Mouse (Mus musculus): ENCODE measurements around the gene Pitpnc1. TPM values are rescaled to one million over a fixed set of nuclear protein-coding genes. Genes with fewer than 3 reads are reported as not detected.

Pitpnc1 gene
- polyA plus RNA-seq, 1 experiment: not detected

DNA sequence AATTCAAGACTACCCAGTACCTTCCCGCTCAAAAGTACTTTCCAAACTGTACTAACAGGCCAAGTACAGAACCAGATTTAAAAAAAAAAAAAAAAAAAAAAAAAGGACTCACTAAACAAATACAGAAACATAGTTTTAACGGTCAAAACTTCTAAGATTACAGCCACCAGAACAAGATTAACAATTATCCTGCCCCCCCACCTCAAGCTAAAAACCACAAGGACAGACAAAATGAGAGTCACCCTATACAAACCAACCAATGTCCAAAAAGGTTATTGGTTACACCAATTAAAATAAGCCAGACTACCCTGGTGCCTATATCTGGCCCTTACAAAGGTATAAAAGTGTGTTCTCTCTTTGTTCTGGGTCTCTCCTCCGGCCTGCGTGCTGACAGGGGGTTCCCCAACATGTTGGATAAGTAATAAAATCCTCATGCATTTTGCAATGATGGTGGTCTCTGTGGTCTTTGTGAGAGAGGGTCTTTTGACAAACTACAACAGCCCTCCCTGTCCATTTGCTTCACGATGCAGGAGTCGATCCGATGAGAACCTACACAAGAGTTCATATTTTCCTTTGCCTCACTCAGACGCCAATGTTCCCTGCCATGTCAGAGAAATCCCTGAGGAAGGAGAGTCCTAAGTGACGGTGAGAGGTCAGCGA lies 54.5 kb downstream of the Pitpnc1 start:
- 70% methylated on average over 10 of the region's 10 CpGs for WGBS

DNA sequence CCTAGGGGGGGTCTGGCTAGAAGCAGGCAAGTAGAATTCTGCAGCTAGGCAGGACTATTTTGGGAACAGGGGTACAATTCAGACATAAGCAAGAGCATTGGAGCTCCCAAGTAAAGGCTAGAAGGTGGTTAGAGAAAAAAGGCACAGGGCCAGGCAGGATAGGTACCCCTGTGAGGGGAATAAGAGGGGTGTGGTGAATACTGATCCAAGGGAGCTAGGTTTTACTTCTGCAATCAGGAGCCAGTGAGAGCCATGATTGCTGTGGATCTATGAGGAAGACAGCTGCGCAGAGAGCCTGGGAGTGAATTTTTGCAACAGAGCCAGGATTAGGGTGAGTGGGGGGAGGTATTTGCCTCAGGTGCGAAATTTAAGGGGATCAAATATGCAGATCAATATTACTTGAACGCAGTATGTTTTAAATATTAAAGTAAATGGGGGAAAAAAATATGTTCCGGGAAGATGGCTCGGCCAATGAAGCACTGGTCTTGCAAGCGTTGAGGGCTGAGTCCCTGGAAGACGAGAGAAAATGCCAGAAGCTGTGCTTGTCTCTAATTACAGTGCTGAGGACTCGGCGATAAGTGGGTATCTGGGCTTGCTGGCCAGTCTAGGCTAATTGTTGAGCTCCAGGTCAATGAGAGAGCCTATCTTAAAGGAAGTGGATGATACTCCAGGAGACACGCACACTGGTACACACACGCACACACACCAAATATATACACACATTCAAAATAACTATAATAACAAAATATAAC lies 55.3 kb downstream of the Pitpnc1 start:
- 52% methylated on average over 11 of the region's 11 CpGs for WGBS
- Histone ChIP-seq H3K4me1 (ENCODE audit: control insufficient read depth, insufficient read depth, low read length) (peaks cover 10% of the 10 kb centered on the region), H3K27ac (ENCODE audit: insufficient read depth, low read depth, low read length) (0 out of 2 replicates have a peak overlapping the region, but pooled peaks have one; percentile 2), H3K4me3 (ENCODE audit: insufficient read depth, low read depth, low read length) (no peak overlapping the region)
- TF ChIP-seq POLR2A (IDR thresholded peaks at IDR 0.05; ENCODE audit: insufficient read depth, low read depth, low read length): no peak
- no peak for TF ChIP-seq CTCF (IDR thresholded peaks at IDR 0.05; ENCODE audit: insufficient read depth, low read depth, low read length)

More for the DNA sequence above, 54.5 kb downstream of the Pitpnc1 start:
- Histone ChIP-seq H3K4me1 (ENCODE audit: control insufficient read depth, insufficient read depth, low read length) (peaks cover 10% of the 10 kb centered on the region), H3K4me3 (ENCODE audit: insufficient read depth, low read depth, low read length) (no peak overlapping the region), H3K27ac (ENCODE audit: insufficient read depth, low read depth, low read length) (peak overlapping the region; percentile 83)
- no peak for TF ChIP-seq CTCF (IDR thresholded peaks at IDR 0.05; ENCODE audit: insufficient read depth, low read depth, low read length)
- no peak for TF ChIP-seq POLR2A (IDR thresholded peaks at IDR 0.05; ENCODE audit: insufficient read depth, low read depth, low read length)

DNA sequence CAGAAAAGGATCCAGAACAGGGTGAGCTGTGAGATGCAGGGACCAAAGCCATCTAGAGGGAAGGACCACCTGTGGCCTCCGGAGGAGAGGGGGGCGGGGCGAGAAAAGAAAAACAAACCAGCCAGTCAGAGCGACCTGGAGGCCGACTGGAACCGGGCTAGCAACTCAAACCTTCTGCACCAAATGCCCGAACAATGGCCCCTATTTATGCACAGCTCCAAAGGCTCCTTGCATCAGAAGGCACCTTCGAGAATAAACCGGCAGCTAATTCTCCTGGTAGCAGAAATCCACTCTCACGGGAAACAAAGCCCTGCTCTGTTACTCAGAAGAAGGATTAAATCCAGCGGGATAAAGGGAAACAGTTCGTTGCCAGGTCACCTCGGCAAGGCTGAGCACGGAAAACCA lies 57.2 kb downstream of the Pitpnc1 start:
- no peak for TF ChIP-seq POLR2A (IDR thresholded peaks at IDR 0.05; ENCODE audit: insufficient read depth, low read depth, low read length)
- no peak for TF ChIP-seq CTCF (IDR thresholded peaks at IDR 0.05; ENCODE audit: insufficient read depth, low read depth, low read length)
- Histone ChIP-seq H3K27ac (ENCODE audit: insufficient read depth, low read depth, low read length) (no peak overlapping the region), H3K4me1 (ENCODE audit: control insufficient read depth, insufficient read depth, low read length) (peaks cover 10% of the 10 kb centered on the region), H3K4me3 (ENCODE audit: insufficient read depth, low read depth, low read length) (peak overlapping the region; percentile 21)
- 16% methylated on average over 14 of the region's 14 CpGs for WGBS

DNA sequence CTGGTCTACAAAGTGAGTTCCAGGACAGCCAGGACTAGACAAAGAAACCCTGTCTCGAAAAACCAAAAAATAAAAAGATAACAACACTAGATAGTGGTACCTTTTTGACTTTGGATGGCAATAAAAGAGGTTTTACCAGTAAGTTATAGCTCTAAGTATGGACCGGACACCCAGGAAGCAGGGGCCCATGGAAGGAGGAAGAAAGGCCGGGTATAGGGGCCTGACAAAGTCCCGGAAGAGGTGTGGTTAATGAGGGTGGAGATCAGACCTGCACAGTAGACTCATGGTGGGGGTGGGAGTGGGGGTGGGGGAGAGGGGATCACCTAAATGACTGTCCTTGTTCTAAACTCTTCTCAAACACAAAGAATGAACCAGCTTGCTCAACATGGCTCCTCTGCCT lies 58.4 kb downstream of the Pitpnc1 start:
- TF ChIP-seq CTCF (IDR thresholded peaks at IDR 0.05; ENCODE audit: insufficient read depth, low read depth, low read length) (no peak), POLR2A (IDR thresholded peaks at IDR 0.05; ENCODE audit: insufficient read depth, low read depth, low read length) (no peak)
- Histone ChIP-seq H3K4me3 (ENCODE audit: insufficient read depth, low read depth, low read length) (no peak overlapping the region), H3K4me1 (ENCODE audit: control insufficient read depth, insufficient read depth, low read length) (peaks cover 8% of the 10 kb centered on the region), H3K27ac (ENCODE audit: insufficient read depth, low read depth, low read length) (no peak overlapping the region)
- 92% methylated on average over 4 of the region's 4 CpGs for WGBS

DNA sequence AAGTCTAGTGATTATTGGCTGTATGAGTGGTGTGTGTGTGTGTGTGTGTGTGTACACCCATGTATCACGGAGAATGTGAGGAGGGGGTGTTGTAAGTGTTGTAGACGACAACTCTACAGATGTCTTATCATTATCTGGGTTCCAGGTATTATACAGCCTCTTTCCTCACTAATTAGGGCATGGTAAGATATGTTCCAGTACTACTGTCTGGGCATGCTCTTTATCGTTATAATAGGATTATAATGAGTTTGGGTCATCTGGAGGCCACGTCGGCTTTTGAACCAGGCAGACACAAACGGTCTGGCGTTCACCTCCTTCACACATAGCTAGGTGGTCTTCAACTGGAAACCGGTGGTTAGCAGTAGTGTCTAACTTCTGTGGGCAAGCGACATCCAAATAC lies 58.9 kb downstream of the Pitpnc1 start:
- Histone ChIP-seq H3K4me3 (ENCODE audit: insufficient read depth, low read depth, low read length) (no peak overlapping the region), H3K4me1 (ENCODE audit: control insufficient read depth, insufficient read depth, low read length) (peaks cover 5% of the 10 kb centered on the region), H3K27ac (ENCODE audit: insufficient read depth, low read depth, low read length) (peak overlapping the region; percentile 63; the same call in 1 of the 2 replicates)
- 85% methylated on average over 9 of the region's 9 CpGs for WGBS
- TF ChIP-seq CTCF (IDR thresholded peaks at IDR 0.05; ENCODE audit: insufficient read depth, low read depth, low read length) (no peak), POLR2A (IDR thresholded peaks at IDR 0.05; ENCODE audit: insufficient read depth, low read depth, low read length) (no peak)

DNA sequence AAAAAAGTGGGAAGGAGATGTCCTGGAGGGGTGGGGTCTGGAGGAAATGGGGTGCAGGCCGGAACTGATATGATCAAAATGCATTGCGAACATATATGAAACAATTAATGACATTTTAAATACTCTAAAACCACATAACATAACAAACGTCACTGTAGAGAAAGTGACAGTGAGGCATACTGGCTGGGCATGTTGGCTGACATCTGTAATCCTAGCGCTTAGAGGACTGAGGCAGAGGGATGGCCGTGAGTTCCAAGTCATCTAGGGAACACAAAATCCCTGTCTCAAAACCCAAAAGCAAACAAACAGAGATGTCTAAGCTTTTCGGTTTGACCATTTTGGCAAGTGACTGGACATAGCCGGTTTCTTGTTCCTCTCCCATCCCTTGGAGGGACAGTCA lies 59.7 kb downstream of the Pitpnc1 start:
- WGBS: 81% methylated on average over 7 of the region's 7 CpGs
- H3K4me1 ChIP-seq (ENCODE audit: control insufficient read depth, insufficient read depth, low read length): peaks cover 2% of the 10 kb centered on the region

DNA sequence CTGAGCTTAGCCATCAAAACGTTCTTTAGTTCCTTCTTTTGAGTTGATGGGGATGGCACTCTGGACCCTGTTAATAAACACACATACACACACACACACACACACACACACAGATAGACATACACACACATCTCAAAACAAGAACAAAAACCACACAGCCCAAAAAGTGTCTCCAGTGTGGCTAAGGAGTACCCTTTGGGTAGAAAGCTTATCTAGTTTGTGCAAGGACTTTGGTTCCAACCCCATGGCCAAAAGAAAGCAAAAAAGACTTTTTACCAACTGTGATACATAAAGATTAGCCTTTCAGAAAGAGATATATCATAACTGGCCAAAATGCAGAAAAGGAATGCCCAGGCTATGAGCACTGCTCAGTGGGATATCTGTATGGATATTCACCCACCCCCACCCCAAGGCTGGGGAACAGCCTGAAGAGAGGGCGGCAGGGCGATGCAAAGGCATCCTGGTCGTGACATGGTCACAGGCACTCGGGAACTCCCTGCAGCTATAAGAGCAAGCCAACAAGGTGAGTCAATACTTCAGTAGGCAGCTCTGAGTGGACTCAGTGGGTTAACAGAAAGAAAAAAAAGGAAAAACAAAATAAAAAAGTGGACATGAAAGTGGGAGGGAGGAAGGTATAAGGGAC lies 60.3 kb downstream of the Pitpnc1 start:
- WGBS: 88% methylated on average over 5 of the region's 5 CpGs
- Histone ChIP-seq H3K27ac (ENCODE audit: insufficient read depth, low read depth, low read length) (no peak overlapping the region), H3K4me3 (ENCODE audit: insufficient read depth, low read depth, low read length) (no peak overlapping the region), H3K4me1 (ENCODE audit: control insufficient read depth, insufficient read depth, low read length) (peaks cover 2% of the 10 kb centered on the region)
- no peak for TF ChIP-seq POLR2A (IDR thresholded peaks at IDR 0.05; ENCODE audit: insufficient read depth, low read depth, low read length)
- no peak for TF ChIP-seq CTCF (IDR thresholded peaks at IDR 0.05; ENCODE audit: insufficient read depth, low read depth, low read length)

More for the DNA sequence above, 59.7 kb downstream of the Pitpnc1 start:
- no peak for TF ChIP-seq POLR2A (IDR thresholded peaks at IDR 0.05; ENCODE audit: insufficient read depth, low read depth, low read length)
- TF ChIP-seq CTCF (IDR thresholded peaks at IDR 0.05; ENCODE audit: insufficient read depth, low read depth, low read length): no peak
- H3K27ac ChIP-seq (ENCODE audit: insufficient read depth, low read depth, low read length): no peak overlapping the region
- no peak overlapping the region for H3K4me3 ChIP-seq (ENCODE audit: insufficient read depth, low read depth, low read length)

DNA sequence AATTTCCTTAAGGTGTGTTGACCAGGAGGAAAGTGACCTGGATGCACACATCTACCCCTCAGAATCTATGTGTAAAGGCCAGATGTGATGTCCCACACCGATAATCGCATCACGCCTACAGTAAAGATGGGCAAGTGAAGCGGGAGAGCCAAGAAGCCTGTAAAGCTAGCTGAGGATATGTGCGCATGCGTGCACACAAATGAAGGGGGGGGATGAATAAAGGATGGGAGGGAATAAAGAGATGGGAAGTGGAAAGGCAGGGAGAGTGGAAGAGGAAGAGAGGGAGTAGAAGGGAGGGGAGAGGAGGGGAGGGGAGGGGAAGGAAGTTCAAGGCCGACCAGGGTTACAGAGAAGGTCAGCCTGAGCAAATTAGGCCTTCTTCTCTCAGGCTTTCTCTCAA lies 61.6 kb downstream of the Pitpnc1 start:
- no peaks in the 10 kb centered on the region; the same call in 1 of the 2 replicates for H3K4me1 ChIP-seq (ENCODE audit: control insufficient read depth, insufficient read depth, low read length)
- H3K4me3 ChIP-seq (ENCODE audit: insufficient read depth, low read depth, low read length): no peak overlapping the region
- no peak overlapping the region for H3K27ac ChIP-seq (ENCODE audit: insufficient read depth, low read depth, low read length)
- 96% methylated on average over 7 of the region's 7 CpGs for WGBS
- no peak for TF ChIP-seq CTCF (IDR thresholded peaks at IDR 0.05; ENCODE audit: insufficient read depth, low read depth, low read length)

DNA sequence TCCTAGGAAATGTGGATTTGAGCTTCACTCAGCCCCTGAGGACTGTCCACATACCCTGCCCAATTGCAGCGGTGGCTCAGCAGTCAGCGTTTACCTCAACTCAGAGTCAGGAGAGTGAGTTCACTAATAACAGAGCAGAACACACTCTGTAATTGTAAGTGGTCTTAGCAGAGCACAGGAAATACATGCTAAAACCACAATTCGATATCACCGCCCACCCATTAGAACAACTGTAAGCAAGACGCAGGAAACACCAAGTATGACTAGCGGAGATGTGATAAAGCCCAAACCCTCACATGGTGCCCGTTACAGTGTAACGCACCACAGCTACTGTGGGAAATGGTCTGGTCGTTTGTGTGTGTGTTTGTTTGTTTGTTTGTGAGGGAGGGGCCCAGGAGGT lies 62.8 kb downstream of the Pitpnc1 start:
- H3K27ac ChIP-seq (ENCODE audit: insufficient read depth, low read depth, low read length): no peak overlapping the region
- H3K4me1 ChIP-seq (ENCODE audit: control insufficient read depth, insufficient read depth, low read length): no peaks in the 10 kb centered on the region
- WGBS: 74% methylated on average over 9 of the region's 9 CpGs
- H3K4me3 ChIP-seq (ENCODE audit: insufficient read depth, low read depth, low read length): no peak overlapping the region
- TF ChIP-seq CTCF (IDR thresholded peaks at IDR 0.05; ENCODE audit: insufficient read depth, low read depth, low read length): no peak
- TF ChIP-seq POLR2A (IDR thresholded peaks at IDR 0.05; ENCODE audit: insufficient read depth, low read depth, low read length): no peak
